Mouse (Mus musculus) E14TG2a.4 (cell line): Measurements from ENCODE around the gene Tescl.

Source experiments
- CTCF ChIP-seq: conservative IDR thresholded peaks from 2 replicates; pipeline ENCODE4 v1.5.1; 2014; ENCODE audit warnings: low read length
- NANOG ChIP-seq: IDR thresholded peaks from 2 replicates; pipeline ENCODE4 v1.6.1; 2014; ENCODE audit warnings: borderline replicate concordance, low read length, mixed read lengths
- POU5F1 ChIP-seq: IDR thresholded peaks from 2 replicates; pipeline ENCODE4 v1.6.1; 2014; ENCODE audit warnings: low read length, borderline replicate concordance

- TF ChIP-seq CTCF (no peak), NANOG (no peak), POU5F1 (no peak)
Measured at GRCm38 (mm10) chr7:24300771-24301282, 32.9 kb downstream of the Tescl start, which contains the start of gene Zfp61.
